Mouse (Mus musculus) ES-E14 (cell line): ENCODE results near the gene Amigo1.

Source experiments
- CHD2 ChIP-seq: IDR thresholded peaks from 2 replicates; pipeline ENCODE4 v1.6.1; 2014; ENCODE audit warnings: mild to moderate bottlenecking, low read depth, low read length, inconsistent platforms
- MAFK ChIP-seq: IDR thresholded peaks from 2 replicates; pipeline ENCODE4 v1.6.1; 2014; ENCODE audit warnings: mild to moderate bottlenecking, low read depth, low read length, inconsistent platforms; ENCODE audit not compliant: insufficient read depth
- ZNF384 ChIP-seq: IDR thresholded peaks from 2 replicates; pipeline ENCODE4 v1.6.1; 2012; ENCODE audit warnings: low read depth, low read length, inconsistent platforms

DNA sequence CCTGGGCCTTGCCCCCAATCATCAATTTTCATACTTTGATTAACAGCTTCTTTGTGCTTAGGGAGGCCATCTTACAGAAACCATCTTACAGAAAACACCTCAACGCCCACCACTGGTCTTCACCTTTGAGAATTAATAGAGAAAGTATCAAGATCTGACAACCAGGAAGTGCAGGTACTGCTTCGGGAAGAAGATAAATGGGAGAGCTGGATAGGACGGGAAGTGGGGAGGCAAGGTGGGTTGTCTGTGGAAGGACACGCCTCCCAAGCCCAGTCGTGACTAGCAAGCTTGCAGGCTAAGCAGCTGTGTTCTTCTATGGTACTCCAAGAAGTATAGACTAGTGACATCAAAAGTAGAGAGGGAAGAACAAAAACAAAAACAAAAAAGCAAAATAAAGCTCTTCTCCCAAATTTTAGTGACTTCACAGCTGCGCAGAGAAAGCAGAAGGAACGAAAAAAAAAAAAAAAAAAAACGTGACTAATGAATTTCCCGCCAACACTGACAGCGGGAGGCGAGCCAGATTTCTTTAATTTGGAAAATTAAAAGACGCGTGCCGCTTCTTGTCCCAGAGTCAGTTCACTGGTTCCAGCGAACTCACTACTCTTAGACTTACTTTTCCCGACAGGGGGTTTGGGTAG lies 556 bp upstream of the Amigo1 start:
- no peak for TF ChIP-seq CHD2
- no peak for TF ChIP-seq MAFK
- TF ChIP-seq ZNF384 = peak; percentile 86
